Mouse (Mus musculus) lung, embryonic 16.5 days (tissue): ENCODE data around the gene Ctnnd1. TPM values are rescaled to one million over a fixed set of nuclear protein-coding genes. Genes with fewer than 3 reads are reported as not detected.
"Not testable (repeated sequence)": the region's sequence is repeated elsewhere in the genome, so short reads cannot be mapped to it uniquely, and the experiment has no call there.

ENCODE experiments used
- ATAC-seq: fragments of 200-750 bp; cut with Nextera tagmentation; 2 replicates; pipeline ENCODE4 v1.8.0; 2017; ENCODE audit warnings: low read depth, mild to moderate bottlenecking, moderate library complexity
- H3K27ac ChIP-seq: fragments of 300-500 bp; sonication (generic); 2 replicates; pipeline ENCODE4 v1.5.1; 2014; ENCODE audit warnings: mild to moderate bottlenecking, control low read depth, low read length
- H3K27me3 ChIP-seq: fragments of 300-500 bp; sonication (generic); 2 replicates; pipeline ENCODE4 v1.6.1; 2014; ENCODE audit warnings: low read depth, low read length, mixed read lengths; ENCODE audit not compliant: control insufficient read depth, insufficient read depth
- H3K36me3 ChIP-seq: fragments of 300-500 bp; sonication (generic); 2 replicates; pipeline ENCODE4 v1.6.1; 2014; ENCODE audit warnings: low read length; ENCODE audit not compliant: control insufficient read depth, insufficient read depth
- H3K4me1 ChIP-seq: fragments of 300-500 bp; sonication (generic); replicated peaks from 2 replicates; pipeline ENCODE4 v1.6.1; 2014; ENCODE audit warnings: low read length, mixed read lengths; ENCODE audit not compliant: control insufficient read depth, insufficient read depth
- H3K4me2 ChIP-seq: fragments of 300-500 bp; sonication (generic); 2 replicates; pipeline ENCODE4 v1.6.1; 2014; ENCODE audit warnings: low read depth, low read length, control low read depth
- H3K4me3 ChIP-seq: fragments of 300-500 bp; sonication (generic); 2 replicates; pipeline ENCODE4 v1.5.1; 2014; ENCODE audit warnings: mild to moderate bottlenecking, low read length, control low read depth
- H3K9ac ChIP-seq: fragments of 300-500 bp; sonication (generic); 2 replicates; pipeline ENCODE4 v1.6.1; 2014; ENCODE audit warnings: low read length, control low read depth
- H3K9me3 ChIP-seq: fragments of 300-500 bp; sonication (generic); 2 replicates; pipeline ENCODE4 v1.6.1; 2016; ENCODE audit warnings: low read length; ENCODE audit not compliant: control insufficient read depth
- WGBS: fragments of 180-500 bp; shearing (Covaris S2); extraction: QIAGEN DNeasy Blood & Tissue Kit; methylation state at CpG from one replicate; pipeline ENCODE4 v1.1.7; 2014; 5-methylcytosine and 5-hydroxymethylcytosine counted together
- polyA plus RNA-seq: library from polyadenylated mRNA; unstranded; fragments of >200 nt; fragmentation: Nextera tagmentation; extraction: Ambion mirVana; gene quantifications from 2 replicates; pipeline ENCODE4 v1.2.1, GENCODE M21; 2015

Gene Ctnnd1
- polyA plus RNA-seq, 1 experiment from 2014 or later, result 68.4 TPM

DNA sequence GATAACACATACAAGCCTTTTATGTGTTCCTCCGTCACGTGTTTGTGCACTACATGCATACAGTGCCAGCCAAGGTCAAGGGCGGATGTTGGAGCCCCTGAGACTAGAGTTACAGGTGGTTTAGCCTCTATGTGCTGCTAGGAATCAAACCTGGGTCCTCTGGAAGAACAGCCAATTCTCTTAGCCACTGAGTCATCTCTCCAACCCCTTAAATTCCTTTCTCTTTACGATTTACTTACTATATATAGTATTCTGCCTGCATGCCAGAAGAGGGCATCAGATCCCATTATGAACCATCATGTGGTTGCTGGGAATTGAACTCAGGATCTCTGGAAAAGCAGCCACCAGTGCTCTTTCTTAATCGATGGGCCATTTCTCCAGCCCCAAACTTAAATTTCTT is 21.0 kb upstream of the Ctnnd1 start:
- not testable (repeated sequence) for H3K4me1 ChIP-seq, H3K9ac ChIP-seq, H3K4me2 ChIP-seq, H3K9me3 ChIP-seq, H3K27me3 ChIP-seq, H3K27ac ChIP-seq, ATAC-seq, H3K4me3 ChIP-seq
- WGBS, result 51% methylated on average over 4 of the region's 5 CpGs
- peaks cover 19% of the 10 kb centered on the region for H3K36me3 ChIP-seq

DNA sequence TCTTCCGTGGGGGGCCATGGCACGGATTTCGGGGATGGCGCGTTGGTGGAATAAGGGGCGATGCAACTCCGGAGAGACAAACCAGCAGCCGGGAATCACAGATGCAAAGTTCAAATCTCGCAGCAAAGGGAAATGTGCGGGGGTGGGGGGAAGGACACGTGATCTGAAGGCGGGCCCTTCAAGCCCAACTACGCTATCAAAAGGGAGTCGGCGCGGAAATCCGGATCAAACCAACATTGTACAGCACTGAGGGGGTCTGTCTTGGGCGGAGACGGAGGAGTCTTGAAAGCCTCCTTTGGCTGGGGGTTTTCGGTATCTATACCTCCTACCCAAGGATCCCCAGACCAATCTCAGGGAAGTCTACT is 20.0 kb upstream of the Ctnnd1 start, which contains the start of gene Selenoh:
Gene Selenoh (minus strand): TSS at position 202 of the 365 bp plus-strand sequence.
- H3K9me3 ChIP-seq, result no peaks in the 10 kb centered on the region
- peak within 1 kb of the TSS; percentile 93 for H3K27ac ChIP-seq
- ATAC-seq, result peak; percentile 97
- peak within 1 kb of the TSS; percentile 95 for H3K9ac ChIP-seq
- peak within 1 kb of the TSS; percentile 77 for H3K4me3 ChIP-seq
- H3K4me2 ChIP-seq, result peak within 1 kb of the TSS; percentile 81
- 1% methylated on average over 20 of the region's 20 CpGs for WGBS
- H3K36me3 ChIP-seq, result peaks cover 18% of the 10 kb centered on the region
- H3K4me1 ChIP-seq, result peaks cover 9% of the 10 kb centered on the region
- no peaks in the 10 kb centered on the region for H3K27me3 ChIP-seq

DNA sequence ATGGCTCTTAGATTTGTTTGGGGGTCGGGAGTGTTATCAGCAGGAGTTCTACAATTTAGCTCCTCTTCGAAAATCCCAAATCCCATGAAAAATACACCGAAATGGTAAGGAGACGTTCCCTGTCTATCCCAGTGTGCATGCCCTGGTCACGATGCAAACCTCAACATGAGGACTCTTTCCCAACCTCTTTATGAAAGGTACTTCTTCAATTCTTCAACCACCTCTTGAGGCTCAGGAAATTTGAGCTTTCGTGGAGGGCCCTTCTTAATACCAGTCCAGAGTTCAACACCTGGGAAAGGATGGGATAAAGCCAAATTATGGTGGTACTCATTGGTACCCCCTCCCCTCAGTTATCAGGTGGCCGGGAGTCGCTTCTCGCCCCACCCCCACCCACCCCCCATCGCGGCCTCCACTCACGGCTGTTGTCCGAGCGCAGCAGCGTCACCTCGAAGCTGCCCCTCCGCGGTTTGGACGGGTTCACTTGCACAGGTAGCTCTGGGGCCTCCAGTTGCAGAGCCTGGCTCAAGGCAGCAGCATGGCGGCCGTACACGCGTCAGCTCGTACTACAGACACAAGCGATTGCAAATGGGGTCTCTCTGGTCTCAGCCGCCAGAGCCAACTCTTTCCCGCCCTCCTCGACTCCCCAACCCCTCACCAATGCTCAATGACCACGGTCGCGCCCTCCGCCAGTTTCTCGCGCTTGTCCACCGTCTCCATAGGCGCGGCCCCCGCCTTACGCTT is 19.4 kb upstream of the Ctnnd1 start:
- peak overlapping the region; percentile 81 for H3K4me2 ChIP-seq
- H3K27ac ChIP-seq, result peak overlapping the region; percentile 93
- H3K9ac ChIP-seq, result peak overlapping the region; percentile 95
- H3K27me3 ChIP-seq, result no peaks in the 10 kb centered on the region
- 1% methylated on average over 39 of the region's 39 CpGs for WGBS
- peaks cover 16% of the 10 kb centered on the region for H3K36me3 ChIP-seq
- peak overlapping the region; percentile 77 for H3K4me3 ChIP-seq
- H3K4me1 ChIP-seq, result peaks cover 9% of the 10 kb centered on the region
- ATAC-seq, result peak; percentile 70
- no peaks in the 10 kb centered on the region for H3K9me3 ChIP-seq

DNA sequence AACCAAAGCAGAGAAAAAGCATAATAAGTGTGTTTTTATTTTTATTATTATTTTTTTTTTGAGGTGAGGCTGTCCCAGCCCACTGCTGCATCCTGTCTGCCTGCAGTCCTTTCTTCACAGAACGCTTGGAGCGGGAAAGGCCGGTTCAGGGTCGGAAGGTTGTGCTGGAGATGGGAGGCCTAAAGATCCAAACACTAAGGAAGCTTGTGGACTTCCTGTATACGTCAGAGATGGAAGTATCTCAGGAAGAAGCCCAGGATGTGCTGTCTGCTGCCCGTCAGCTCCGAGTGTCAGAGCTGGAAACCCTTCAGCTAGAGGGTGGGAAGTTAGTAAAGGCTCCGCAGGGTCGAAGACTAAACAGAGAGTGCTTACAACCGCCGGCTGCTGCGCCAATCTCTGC is 15.5 kb upstream of the Ctnnd1 start:
- Histone ChIP-seq H3K4me2 (no peak overlapping the region), H3K4me3 (no peak overlapping the region), H3K9me3 (no peaks in the 10 kb centered on the region), H3K36me3 (no peaks in the 10 kb centered on the region), H3K4me1 (peaks cover 9% of the 10 kb centered on the region), H3K27me3 (no peaks in the 10 kb centered on the region), H3K9ac (no peak overlapping the region), H3K27ac (peak overlapping the region; percentile 60)
- WGBS, result 39% methylated on average over 12 of the region's 12 CpGs
- no peak for ATAC-seq

DNA sequence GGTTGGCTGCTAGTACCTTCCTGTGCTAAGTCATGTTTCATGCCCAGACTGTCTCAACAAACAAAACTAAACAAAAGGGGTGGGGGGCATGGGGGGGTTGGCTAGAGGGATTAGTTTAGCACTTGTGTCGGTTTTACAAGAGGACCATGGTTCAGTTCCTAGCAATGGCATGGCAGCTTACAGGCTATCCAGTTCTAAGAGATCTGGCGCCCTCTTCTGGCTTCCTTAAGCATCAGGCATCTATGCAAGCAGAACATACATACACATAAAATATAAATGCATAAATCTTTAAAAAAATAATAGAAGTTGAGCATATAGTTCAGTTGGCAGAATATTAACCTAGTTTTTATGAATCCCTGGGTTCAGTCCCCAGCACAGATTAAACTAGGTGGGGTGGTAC is 12.3 kb upstream of the Ctnnd1 start:
- no peak for ATAC-seq
- H3K4me1 ChIP-seq, result no peaks in the 10 kb centered on the region; the same call in 1 of the 2 replicates
- no peaks in the 10 kb centered on the region for H3K27me3 ChIP-seq
- H3K4me3 ChIP-seq, result no peak overlapping the region
- H3K9me3 ChIP-seq, result no peaks in the 10 kb centered on the region
- H3K4me2 ChIP-seq, result no peak overlapping the region
- no peak overlapping the region for H3K9ac ChIP-seq
- no peak overlapping the region for H3K27ac ChIP-seq
- H3K36me3 ChIP-seq, result no peaks in the 10 kb centered on the region
- 34% methylated on average over 2 of the region's 2 CpGs for WGBS

DNA sequence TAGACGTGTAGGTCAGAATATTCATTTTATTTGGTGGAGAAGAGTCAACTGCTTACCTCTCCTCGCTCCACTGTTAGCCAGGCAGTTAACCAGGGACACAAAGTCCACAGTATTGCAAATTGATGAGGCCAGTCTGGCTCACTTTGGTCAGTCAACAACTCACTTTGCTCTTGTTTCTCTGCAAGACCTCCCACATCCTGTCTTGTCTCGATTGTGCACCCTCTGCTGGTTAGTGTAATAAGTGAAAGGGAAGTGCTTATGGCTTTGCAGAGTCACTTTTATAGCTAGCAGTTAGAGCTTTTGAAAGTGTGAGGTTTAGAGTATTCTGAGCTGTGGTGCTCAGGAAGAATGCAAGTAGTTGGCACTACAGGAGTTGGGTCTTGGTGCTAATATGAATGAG is 9.7 kb upstream of the Ctnnd1 start:
- no peak for ATAC-seq
- WGBS, result 47% methylated on average over 3 of the region's 3 CpGs

DNA sequence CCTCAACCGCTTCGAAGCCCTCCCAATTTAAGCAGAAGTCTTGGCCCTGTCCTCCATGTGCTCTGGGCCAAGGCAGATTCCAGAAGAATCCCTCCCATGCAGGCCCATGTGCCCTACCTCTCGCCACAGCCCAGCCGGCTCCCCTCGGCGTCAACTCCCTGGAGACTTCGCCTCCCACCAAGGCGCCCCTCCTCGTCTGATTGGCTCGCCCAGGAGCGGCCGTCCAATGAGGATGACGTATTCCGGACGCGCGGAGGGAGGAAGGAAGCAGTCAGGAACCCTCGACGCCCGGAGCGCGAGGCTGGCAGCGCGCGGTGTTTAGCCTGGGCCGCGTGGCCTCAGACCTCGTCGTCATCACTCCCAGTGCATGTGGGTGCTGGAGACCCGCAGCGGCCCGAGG is 8.2 kb upstream of the Ctnnd1 start, which contains the start of gene Btbd18:
Gene Btbd18 (plus strand): TSS at position 274 of the 400 bp plus-strand sequence.
- no peak within 1 kb of the TSS for H3K27ac ChIP-seq
- H3K4me3 ChIP-seq, result no peak within 1 kb of the TSS
- no peak within 1 kb of the TSS for H3K4me2 ChIP-seq
- no peak for ATAC-seq
- no peaks in the 10 kb centered on the region for H3K27me3 ChIP-seq
- WGBS, result 93% methylated on average over 31 of the region's 32 CpGs
- H3K9ac ChIP-seq, result no peak within 1 kb of the TSS
- no peaks in the 10 kb centered on the region for H3K4me1 ChIP-seq
- H3K36me3 ChIP-seq, result no peaks in the 10 kb centered on the region
- no peaks in the 10 kb centered on the region for H3K9me3 ChIP-seq

More for the DNA sequence above, 9.7 kb upstream of the Ctnnd1 start:
- no peak overlapping the region for H3K4me2 ChIP-seq
- H3K27ac ChIP-seq, result no peak overlapping the region
- no peak overlapping the region for H3K4me3 ChIP-seq
- H3K9me3 ChIP-seq, result no peaks in the 10 kb centered on the region
- H3K4me1 ChIP-seq, result no peaks in the 10 kb centered on the region
- no peak overlapping the region for H3K9ac ChIP-seq
- no peaks in the 10 kb centered on the region for H3K27me3 ChIP-seq
- no peaks in the 10 kb centered on the region for H3K36me3 ChIP-seq

DNA sequence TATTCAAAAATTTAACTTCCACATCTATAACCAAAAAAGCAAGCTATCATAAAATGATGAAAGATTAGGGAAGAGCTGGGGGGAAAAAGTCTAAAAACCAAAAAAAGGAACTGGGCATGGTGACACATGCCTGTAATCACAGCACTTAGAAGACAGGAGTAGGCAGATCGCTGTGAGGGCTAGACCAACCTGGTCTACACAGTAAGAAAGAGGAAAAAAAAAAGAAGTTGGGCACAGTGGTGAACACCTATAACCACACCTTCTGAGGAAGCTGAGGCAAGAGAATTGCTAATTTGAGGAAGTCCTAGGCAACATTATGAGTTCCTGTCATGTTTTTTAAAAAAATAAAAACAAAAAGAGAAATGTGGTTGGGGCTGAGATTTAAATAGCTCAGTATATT is 5.3 kb upstream of the Ctnnd1 start:
- no peak overlapping the region for H3K27ac ChIP-seq
- no peak for ATAC-seq
- H3K4me2 ChIP-seq, result no peak overlapping the region
- H3K9ac ChIP-seq, result no peak overlapping the region
- H3K36me3 ChIP-seq, result no peaks in the 10 kb centered on the region
- H3K4me3 ChIP-seq, result no peak overlapping the region
- no peaks in the 10 kb centered on the region for H3K9me3 ChIP-seq
- 75% methylated on average over 1 of the region's 1 CpGs for WGBS
- H3K27me3 ChIP-seq, result no peaks in the 10 kb centered on the region
- H3K4me1 ChIP-seq, result no peaks in the 10 kb centered on the region

DNA sequence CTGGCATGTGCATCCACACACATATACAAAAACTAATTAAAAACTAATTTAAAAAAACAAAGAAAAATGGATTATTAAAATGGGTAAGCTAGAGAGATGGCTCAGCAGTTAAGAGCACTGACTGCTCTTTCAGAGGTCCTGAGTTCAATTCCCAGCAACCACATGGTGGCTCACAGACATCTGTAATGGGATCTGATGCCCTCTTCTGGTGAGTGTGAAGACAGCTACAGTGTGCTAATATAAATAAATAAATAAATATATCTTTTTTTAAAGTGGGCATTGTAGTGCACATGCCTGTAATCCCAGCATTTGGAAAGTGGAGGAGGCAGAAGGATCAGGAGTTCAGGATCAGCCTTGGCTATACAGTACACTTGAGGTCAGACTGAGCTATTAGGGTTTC is 2.8 kb upstream of the Ctnnd1 start:
- ATAC-seq, result no peak
- H3K27me3 ChIP-seq, result no peaks in the 10 kb centered on the region
- H3K27ac ChIP-seq, result no peak overlapping the region
- no peak overlapping the region for H3K9ac ChIP-seq
- H3K4me3 ChIP-seq, result no peak overlapping the region
- H3K4me1 ChIP-seq, result no peaks in the 10 kb centered on the region
- no peak overlapping the region for H3K4me2 ChIP-seq
- no peaks in the 10 kb centered on the region for H3K36me3 ChIP-seq
- no peaks in the 10 kb centered on the region for H3K9me3 ChIP-seq
